Mouse (Mus musculus) intestine, embryonic 16.5 days (tissue): ENCODE measurements around the gene Got1. TPM values are rescaled to one million over a fixed set of nuclear protein-coding genes. Genes with fewer than 3 reads are reported as not detected.
"Not testable (repeated sequence)": the region's sequence is repeated elsewhere in the genome, so short reads cannot be mapped to it uniquely, and the experiment has no call there.

Experiments
- ATAC-seq: fragments of 200-750 bp; cut with Nextera tagmentation; 2 replicates; pipeline ENCODE4 v1.8.0; 2017; ENCODE audit warnings: moderate TSS enrichment, moderate library complexity
- H3K27ac ChIP-seq: fragments of 300-500 bp; sonication (generic); 2 replicates; pipeline ENCODE4 v1.5.1; 2014; ENCODE audit warnings: mild to moderate bottlenecking, low read length
- H3K27me3 ChIP-seq: fragments of 300-500 bp; sonication (generic); replicated peaks from 2 replicates; pipeline ENCODE4 v1.6.1; 2014; ENCODE audit warnings: low read length, control low read depth, mixed read lengths; ENCODE audit not compliant: control insufficient read depth, insufficient read depth
- H3K36me3 ChIP-seq: fragments of 300-500 bp; sonication (generic); 2 replicates; pipeline ENCODE4 v1.6.1; 2014; ENCODE audit warnings: low read length, control low read depth; ENCODE audit not compliant: control insufficient read depth, insufficient read depth
- H3K4me1 ChIP-seq: fragments of 300-500 bp; sonication (generic); 2 replicates; pipeline ENCODE4 v1.6.1; 2014; ENCODE audit warnings: low read length, control low read depth, mixed read lengths; ENCODE audit not compliant: control insufficient read depth, insufficient read depth
- H3K4me2 ChIP-seq: fragments of 300-500 bp; sonication (generic); 2 replicates; pipeline ENCODE4 v1.6.1; 2014; ENCODE audit warnings: low read depth, low read length, control low read depth
- H3K4me3 ChIP-seq: fragments of 300-500 bp; sonication (generic); 2 replicates; pipeline ENCODE4 v1.5.1; 2014; ENCODE audit warnings: mild to moderate bottlenecking, low read length
- H3K9ac ChIP-seq: fragments of 300-500 bp; sonication (generic); 2 replicates; pipeline ENCODE4 v1.6.1; 2014; ENCODE audit warnings: low read depth, low read length
- H3K9me3 ChIP-seq: fragments of 300-500 bp; sonication (generic); 2 replicates; pipeline ENCODE4 v1.6.1; 2016; ENCODE audit warnings: low read length, control low read depth; ENCODE audit not compliant: control insufficient read depth
- WGBS: fragments of 180-500 bp; shearing (Covaris S2); extraction: QIAGEN DNeasy Blood & Tissue Kit; methylation state at CpG from one replicate; pipeline ENCODE4 v1.1.7; 2014; 5-methylcytosine and 5-hydroxymethylcytosine counted together
- polyA plus RNA-seq: library from polyadenylated mRNA; unstranded; fragments of >200 nt; fragmentation: Nextera tagmentation; extraction: Ambion mirVana; gene quantifications from 2 replicates; pipeline ENCODE4 v1.2.1, GENCODE M21; 2015

Gene Got1
- polyA plus RNA-seq, 1 experiment from 2014 or later: 73.4 TPM

DNA sequence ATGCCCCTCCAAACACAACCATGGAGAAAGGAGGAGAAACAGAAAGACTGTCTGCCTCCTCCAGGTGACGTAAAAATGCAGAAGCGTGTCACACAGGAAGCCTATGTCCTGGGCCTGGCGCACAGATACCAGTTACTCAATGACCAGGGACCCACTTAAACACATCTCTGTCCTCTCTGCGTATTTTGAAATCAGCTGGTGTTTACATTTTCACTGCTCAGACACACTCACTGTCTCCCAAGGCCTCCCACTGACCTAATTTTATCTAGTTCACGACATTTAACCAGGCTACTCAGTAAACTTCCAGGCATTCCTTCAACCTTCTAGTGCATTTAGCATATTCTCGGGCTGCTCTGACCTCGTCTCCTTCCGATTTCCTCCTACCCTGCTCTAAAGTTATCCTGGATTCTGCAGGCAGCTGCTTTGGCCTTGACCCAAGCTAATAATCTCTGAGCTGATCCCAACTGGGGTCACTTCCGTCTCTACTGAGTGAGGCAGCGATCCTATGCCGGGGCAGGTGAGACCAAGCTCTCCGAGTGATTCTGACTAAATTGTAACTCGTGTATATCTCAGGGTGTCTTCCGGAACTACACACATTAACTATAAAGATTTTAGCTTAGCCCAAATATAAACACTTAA is 7.9 kb downstream of the Got1 start:
- no peak overlapping the region for H3K4me2 ChIP-seq
- H3K27ac ChIP-seq: no peak overlapping the region
- no peaks in the 10 kb centered on the region for H3K9me3 ChIP-seq
- H3K27me3 ChIP-seq: no peaks in the 10 kb centered on the region
- WGBS: 60% methylated on average over 14 of the region's 14 CpGs
- peaks cover 7% of the 10 kb centered on the region for H3K36me3 ChIP-seq
- no peak overlapping the region for H3K4me3 ChIP-seq
- H3K4me1 ChIP-seq: peaks cover 19% of the 10 kb centered on the region
- no peak overlapping the region for H3K9ac ChIP-seq
- ATAC-seq: no peak

DNA sequence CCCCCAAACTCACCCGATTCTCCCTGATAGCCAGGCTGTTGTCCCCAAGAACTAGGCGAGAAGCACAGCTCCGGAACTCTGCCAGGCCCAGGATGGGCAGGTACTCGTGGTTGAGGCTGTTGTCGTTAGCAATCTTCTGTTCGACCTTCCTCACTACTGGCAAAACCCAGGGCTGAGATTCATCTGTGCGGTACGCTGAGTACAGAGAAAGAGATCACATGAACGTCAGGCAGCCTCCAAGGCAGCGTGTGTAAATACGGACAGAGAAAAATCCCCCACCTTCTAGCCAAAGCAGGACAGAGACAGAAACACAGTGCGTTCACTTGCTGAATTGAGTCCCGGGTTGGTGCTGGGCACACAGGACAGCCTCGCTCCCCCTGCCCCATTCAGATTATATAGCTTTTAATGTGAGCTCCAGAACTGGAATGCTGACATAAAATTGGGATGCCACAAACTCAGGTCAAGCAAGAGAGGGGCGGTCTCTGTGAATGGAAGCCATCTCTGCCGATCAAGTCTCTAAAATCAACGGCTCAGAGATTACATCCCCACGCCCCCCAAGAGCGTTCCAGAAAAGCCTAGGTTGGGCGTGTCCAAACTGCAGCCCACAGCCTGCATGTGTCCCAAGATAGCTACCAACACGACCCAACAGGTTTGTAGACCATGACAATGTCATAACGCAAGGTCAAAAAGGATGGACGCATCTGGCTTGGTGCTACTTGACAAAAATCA is 8.6 kb downstream of the Got1 start:
- H3K27me3 ChIP-seq: no peaks in the 10 kb centered on the region
- no peak overlapping the region for H3K4me3 ChIP-seq
- H3K9ac ChIP-seq: no peak overlapping the region
- H3K27ac ChIP-seq: no peak overlapping the region
- no peak overlapping the region for H3K4me2 ChIP-seq
- peaks cover 12% of the 10 kb centered on the region for H3K36me3 ChIP-seq
- WGBS: 91% methylated on average over 23 of the region's 23 CpGs
- ATAC-seq: no peak
- H3K9me3 ChIP-seq: no peaks in the 10 kb centered on the region
- H3K4me1 ChIP-seq: peaks cover 19% of the 10 kb centered on the region

DNA sequence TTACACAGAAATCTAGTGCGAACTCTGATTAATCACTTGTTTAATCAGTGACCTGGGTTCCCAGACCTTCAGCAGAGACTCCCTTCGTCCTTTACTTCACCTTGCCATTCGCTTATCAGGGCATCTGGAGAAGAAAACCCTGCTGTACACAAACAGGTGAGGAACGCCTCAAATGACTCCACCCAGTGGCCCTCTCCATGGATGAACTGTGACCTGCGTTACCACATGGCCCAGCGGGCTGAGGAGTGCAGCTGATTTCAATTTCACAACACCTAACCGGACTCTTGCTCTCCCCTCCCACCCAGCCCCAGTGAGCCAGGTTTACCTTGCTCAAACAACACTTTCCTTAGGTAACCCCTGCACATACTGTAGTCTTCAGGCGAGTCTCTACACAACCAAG is 10.5 kb downstream of the Got1 start:
- no peak overlapping the region for H3K4me3 ChIP-seq
- H3K4me1 ChIP-seq: peaks cover 15% of the 10 kb centered on the region
- peak; percentile 83 for ATAC-seq
- no peak overlapping the region for H3K4me2 ChIP-seq
- H3K27ac ChIP-seq: no peak overlapping the region
- H3K9me3 ChIP-seq: no peaks in the 10 kb centered on the region
- H3K9ac ChIP-seq: no peak overlapping the region
- WGBS: 75% methylated on average over 8 of the region's 8 CpGs
- peaks cover 15% of the 10 kb centered on the region for H3K36me3 ChIP-seq
- no peaks in the 10 kb centered on the region for H3K27me3 ChIP-seq

DNA sequence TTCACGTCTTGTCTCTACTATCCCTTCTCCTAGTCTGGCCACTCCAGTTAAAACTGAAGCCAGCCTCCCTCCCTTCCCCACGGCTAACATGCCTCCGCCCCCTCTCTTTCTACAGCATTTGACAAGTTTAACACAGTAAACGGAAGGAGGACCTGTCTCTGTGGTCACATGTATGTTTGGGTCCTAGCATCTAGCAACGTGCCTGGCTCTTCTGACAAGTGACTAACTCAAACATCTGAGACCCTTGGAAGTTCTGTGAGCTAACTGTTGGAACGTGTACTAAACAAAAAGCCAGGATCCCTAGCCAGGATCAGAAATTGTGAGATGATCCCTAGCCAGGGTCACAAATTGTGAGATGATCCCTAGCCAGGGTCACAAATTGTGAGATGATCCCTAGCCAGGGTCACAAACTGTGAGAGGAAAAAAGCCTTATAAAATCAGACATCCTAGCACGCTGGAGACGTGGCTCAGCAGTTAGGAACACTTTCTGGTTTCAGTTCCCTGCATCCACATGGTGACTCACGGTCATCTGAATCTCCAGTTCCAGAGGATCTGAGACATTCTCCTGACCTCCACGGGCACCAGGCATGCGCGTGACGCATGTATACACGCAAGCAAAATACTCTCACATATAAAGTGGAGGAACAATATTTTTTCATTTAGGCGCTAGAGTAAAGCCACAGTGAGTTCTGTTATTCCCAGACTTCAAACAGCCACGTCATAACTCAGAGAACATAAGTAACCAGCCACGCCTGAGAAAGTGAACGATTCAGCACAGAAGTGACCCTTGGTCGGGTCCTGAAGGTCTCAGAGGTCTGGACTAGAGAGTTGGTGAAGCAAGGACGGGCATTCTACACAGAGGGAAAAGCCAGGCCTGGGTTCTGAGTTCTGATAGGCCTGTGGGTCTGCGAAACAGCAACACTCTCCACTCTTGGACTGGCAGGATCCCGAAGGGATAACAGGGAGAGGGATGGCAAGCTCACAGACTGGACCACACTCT is 12.5 kb downstream of the Got1 start:
- Histone ChIP-seq H3K36me3 (peaks cover 15% of the 10 kb centered on the region), H3K4me3 (no peak overlapping the region), H3K4me1 (peaks cover 11% of the 10 kb centered on the region), H3K27ac (no peak overlapping the region), H3K9me3 (no peaks in the 10 kb centered on the region), H3K4me2 (no peak overlapping the region), H3K27me3 (no peaks in the 10 kb centered on the region), H3K9ac (no peak overlapping the region)
- WGBS: 74% methylated on average over 22 of the region's 22 CpGs
- ATAC-seq: no peak

DNA sequence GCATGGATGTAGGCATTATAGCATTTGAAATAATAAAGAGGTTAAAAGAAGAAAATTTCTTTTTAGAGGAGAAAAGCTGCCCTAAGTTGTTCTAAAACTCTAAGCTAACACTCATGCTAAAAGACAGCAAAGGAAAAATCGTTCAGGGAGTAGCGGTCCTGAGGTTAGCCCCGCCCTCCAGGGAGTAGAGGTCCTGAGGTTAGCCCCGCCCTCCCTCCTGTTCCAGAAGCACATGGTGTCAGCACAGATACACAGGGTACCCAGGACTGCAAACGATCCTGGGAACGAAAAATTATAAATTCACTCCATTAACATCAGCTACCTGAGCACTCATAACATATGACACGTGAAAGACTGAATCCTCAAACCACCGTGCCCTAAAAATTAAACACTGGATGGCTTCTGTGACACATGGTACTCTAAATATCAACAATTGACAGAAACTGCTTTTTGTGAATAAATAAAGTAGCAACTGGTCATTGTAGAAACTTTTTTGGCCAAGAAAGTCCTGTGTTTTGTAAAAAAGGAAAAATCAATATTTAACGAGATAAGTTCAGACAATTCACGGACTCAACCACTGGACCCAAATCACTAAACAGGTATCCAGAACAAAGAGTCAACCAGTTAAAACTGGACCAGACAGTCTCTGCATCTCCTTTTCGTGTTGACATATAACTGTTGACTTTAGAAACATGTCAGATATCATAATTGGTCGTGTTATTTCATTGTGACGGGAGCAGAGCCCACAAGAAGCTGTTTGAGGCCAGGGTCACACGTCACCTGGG is 13.8 kb downstream of the Got1 start:
- ATAC-seq: no peak
- no peak overlapping the region for H3K27ac ChIP-seq
- no peaks in the 10 kb centered on the region for H3K4me1 ChIP-seq
- WGBS: 83% methylated on average over 14 of the region's 14 CpGs
- no peaks in the 10 kb centered on the region for H3K27me3 ChIP-seq
- no peaks in the 10 kb centered on the region for H3K9me3 ChIP-seq
- H3K36me3 ChIP-seq: peaks cover 13% of the 10 kb centered on the region
- H3K4me3 ChIP-seq: no peak overlapping the region
- H3K4me2 ChIP-seq: no peak overlapping the region
- H3K9ac ChIP-seq: no peak overlapping the region

DNA sequence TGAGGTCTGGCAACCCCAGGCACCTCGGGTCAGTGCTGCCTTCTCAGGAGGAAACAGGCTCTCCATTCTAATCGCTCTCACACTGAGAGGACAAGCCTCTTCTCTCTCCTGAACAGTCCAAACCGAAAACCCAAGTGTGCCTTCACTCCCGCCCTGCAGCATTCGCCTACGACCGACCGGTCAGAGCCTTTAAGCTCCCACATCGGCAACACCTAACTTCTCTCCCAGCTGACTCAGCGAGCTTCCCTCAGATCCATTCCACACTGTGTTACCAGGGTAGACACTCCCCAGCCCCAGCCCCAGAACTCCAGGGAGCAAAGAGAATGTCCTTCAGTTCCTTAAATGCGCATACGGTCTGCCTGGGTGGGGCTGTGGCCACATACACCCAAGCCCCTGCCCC is 19.0 kb downstream of the Got1 start:
- Histone ChIP-seq H3K4me3 (no peak overlapping the region), H3K36me3 (peaks cover 7% of the 10 kb centered on the region; the same call in 1 of the 2 replicates), H3K4me2 (no peak overlapping the region), H3K27me3 (no peaks in the 10 kb centered on the region), H3K27ac (no peak overlapping the region), H3K9me3 (no peaks in the 10 kb centered on the region), H3K4me1 (no peaks in the 10 kb centered on the region), H3K9ac (no peak overlapping the region)
- no peak for ATAC-seq
- WGBS: 89% methylated on average over 12 of the region's 12 CpGs

DNA sequence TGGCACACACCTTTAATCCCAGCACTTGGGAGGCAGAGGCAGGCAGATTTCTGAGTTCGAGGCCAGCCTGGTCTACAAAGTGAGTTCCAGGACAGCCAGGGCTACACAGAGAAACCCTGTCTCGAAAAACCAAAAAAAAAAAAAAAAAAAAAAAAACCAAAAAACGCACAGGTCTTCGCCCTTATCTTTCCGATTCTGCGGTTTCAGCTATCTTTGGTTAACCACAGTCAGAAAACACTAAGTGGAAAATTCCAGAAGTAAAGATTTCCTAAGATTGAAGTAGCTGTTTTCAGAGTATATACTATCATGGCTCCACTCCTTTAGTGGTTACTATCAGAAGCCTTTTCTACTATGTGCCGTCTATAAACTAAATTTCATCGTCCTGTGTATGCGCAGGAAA is 20.8 kb downstream of the Got1 start:
- not testable (repeated sequence) for H3K27ac ChIP-seq, ATAC-seq

DNA sequence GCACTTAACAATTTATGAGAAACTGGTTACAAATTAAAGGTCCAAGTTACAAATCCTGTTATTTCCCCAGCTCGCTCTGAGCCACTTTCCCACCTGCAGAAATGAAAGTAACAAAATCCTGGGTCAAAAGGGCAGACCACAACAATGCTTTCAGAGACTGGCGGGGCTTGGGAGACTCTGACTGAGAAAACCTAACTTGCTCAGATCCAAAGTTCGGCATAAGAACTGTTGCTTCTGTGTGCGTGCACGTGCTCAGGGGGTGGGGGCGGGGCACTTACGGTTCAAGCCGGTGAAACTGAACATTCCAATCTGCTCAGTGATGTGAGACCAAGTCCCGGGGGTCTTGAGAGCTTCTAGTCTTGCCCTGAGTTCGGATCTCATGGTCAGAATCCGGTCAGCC is 21.8 kb downstream of the Got1 start:
- Histone ChIP-seq H3K9ac (no peak overlapping the region), H3K36me3 (peaks cover 12% of the 10 kb centered on the region)
- WGBS: 75% methylated on average over 11 of the region's 11 CpGs

More for the DNA sequence above, 20.8 kb downstream of the Got1 start:
- H3K4me3 ChIP-seq, H3K9ac ChIP-seq, H3K4me1 ChIP-seq, H3K27me3 ChIP-seq, H3K9me3 ChIP-seq, H3K4me2 ChIP-seq: not testable (repeated sequence)
- WGBS: 95% methylated on average over 8 of the region's 9 CpGs
- H3K36me3 ChIP-seq: peaks cover 10% of the 10 kb centered on the region

More for the DNA sequence above, 21.8 kb downstream of the Got1 start:
- Histone ChIP-seq H3K27me3 (no peaks in the 10 kb centered on the region), H3K4me3 (no peak overlapping the region), H3K27ac (no peak overlapping the region), H3K4me1 (no peaks in the 10 kb centered on the region), H3K4me2 (no peak overlapping the region), H3K9me3 (no peaks in the 10 kb centered on the region)
- no peak for ATAC-seq
